Mouse (Mus musculus): ENCODE measurements around the gene Zbtb20. TPM values are rescaled to one million over a fixed set of nuclear protein-coding genes. Genes with fewer than 3 reads are reported as not detected.

Zbtb20 gene
- total and polyA plus RNA-seq, 3 experiments = 52.1 to 128 (median 113) TPM

GRCm38 (mm10) chr16:43396849-43397628 is 521.4 kb downstream of the Zbtb20 start:
- DNase-seq = no peak

- peak; percentile 25 for DNase-seq
These were observed 522.1 kb downstream of the Zbtb20 start for GRCm38 (mm10) chr16:43397629-43398323.

- DNase-seq = no peak
These were observed 523.7 kb downstream of the Zbtb20 start for GRCm38 (mm10) chr16:43399428-43399827.

- no peak for DNase-seq
These were observed 524.4 kb downstream of the Zbtb20 start for GRCm38 (mm10) chr16:43400046-43400445.

GRCm38 (mm10) chr16:43400949-43401348 is 525.3 kb downstream of the Zbtb20 start:
- DNase-seq = no peak

GRCm38 (mm10) chr16:43402888-43403287 is 527.2 kb downstream of the Zbtb20 start:
- no peak for DNase-seq

GRCm38 (mm10) chr16:43405089-43405488 is 529.4 kb downstream of the Zbtb20 start:
- DNase-seq = no peak

- DNase-seq = peak; percentile 37
These were observed 532.0 kb downstream of the Zbtb20 start for GRCm38 (mm10) chr16:43407594-43408142.

- DNase-seq = no peak
These were observed 532.9 kb downstream of the Zbtb20 start for GRCm38 (mm10) chr16:43408622-43409021.

GRCm38 (mm10) chr16:43409108-43409909 is 533.6 kb downstream of the Zbtb20 start:
- DNase-seq = no peak

- DNase-seq = peak; percentile 51
These were observed 534.4 kb downstream of the Zbtb20 start for GRCm38 (mm10) chr16:43409910-43410612.

GRCm38 (mm10) chr16:43410613-43410974 is 534.9 kb downstream of the Zbtb20 start:
- no peak for DNase-seq

GRCm38 (mm10) chr16:43415864-43416263 is 540.2 kb downstream of the Zbtb20 start:
- no peak for DNase-seq

- no peak for DNase-seq
These were observed 544.2 kb downstream of the Zbtb20 start for GRCm38 (mm10) chr16:43419923-43420322.

GRCm38 (mm10) chr16:43428955-43429354 is 553.3 kb downstream of the Zbtb20 start:
- no peak for DNase-seq

- DNase-seq = no peak
These were observed 554.3 kb downstream of the Zbtb20 start for GRCm38 (mm10) chr16:43430030-43430429.

- peak; percentile 21 for DNase-seq
These were observed 556.1 kb downstream of the Zbtb20 start for GRCm38 (mm10) chr16:43431514-43432371.

GRCm38 (mm10) chr16:43434941-43435340 is 559.3 kb downstream of the Zbtb20 start:
- peak; percentile 33 for DNase-seq

- no peak for DNase-seq
These were observed 563.2 kb downstream of the Zbtb20 start for GRCm38 (mm10) chr16:43438878-43439371.

- no peak for DNase-seq
These were observed 565.7 kb downstream of the Zbtb20 start for GRCm38 (mm10) chr16:43441392-43441791.

All from adrenal gland, adult 2 months (tissue).